Mouse (Mus musculus): ENCODE data around the gene Riok2. TPM values are rescaled to one million over a fixed set of nuclear protein-coding genes. Genes with fewer than 3 reads are reported as not detected.

Riok2 gene
- polyA plus RNA-seq, 1 experiment from 2014 or later, result 26.1 TPM

- WGBS, result 95% methylated on average over 3 of the region's 3 CpGs
- H3K36me3 ChIP-seq (ENCODE audit: control insufficient read depth, insufficient read depth, low read length), result no peaks in the 10 kb centered on the region
- H3K27me3 ChIP-seq (ENCODE audit: control insufficient read depth, insufficient read depth, low read length), result no peaks in the 10 kb centered on the region
- no peaks in the 10 kb centered on the region for H3K4me1 ChIP-seq (ENCODE audit: control insufficient read depth, insufficient read depth, low read length)
- H3K9ac ChIP-seq (replicated peaks; ENCODE audit: low read depth, low read length), result no peak overlapping the region
- no peak for ATAC-seq (ENCODE audit: low read depth)
- no peak overlapping the region for H3K27ac ChIP-seq (ENCODE audit: low read depth, low read length)
- H3K9me3 ChIP-seq (ENCODE audit: control insufficient read depth, low read length), result no peaks in the 10 kb centered on the region
- no peak overlapping the region for H3K4me3 ChIP-seq (ENCODE audit: low read depth, low read length)
- H3K4me2 ChIP-seq (ENCODE audit: low read depth, low read length), result no peak overlapping the region
Measured at GRCm38 (mm10) chr17:17414206-17414605, 40.1 kb downstream of the Riok2 start.

- H3K4me2 ChIP-seq (ENCODE audit: low read depth, low read length), result no peak overlapping the region
- no peaks in the 10 kb centered on the region for H3K27me3 ChIP-seq (ENCODE audit: control insufficient read depth, insufficient read depth, low read length)
- H3K27ac ChIP-seq (ENCODE audit: low read depth, low read length), result no peak overlapping the region
- no peak overlapping the region for H3K4me3 ChIP-seq (ENCODE audit: low read depth, low read length)
- H3K9ac ChIP-seq (replicated peaks; ENCODE audit: low read depth, low read length), result no peak overlapping the region
- no peaks in the 10 kb centered on the region for H3K4me1 ChIP-seq (ENCODE audit: control insufficient read depth, insufficient read depth, low read length)
- H3K9me3 ChIP-seq (ENCODE audit: control insufficient read depth, low read length), result no peaks in the 10 kb centered on the region
- ATAC-seq (ENCODE audit: low read depth), result no peak
- 38% methylated on average over 4 of the region's 4 CpGs for WGBS
- no peaks in the 10 kb centered on the region for H3K36me3 ChIP-seq (ENCODE audit: control insufficient read depth, insufficient read depth, low read length)
Measured at GRCm38 (mm10) chr17:17424609-17425307, 50.6 kb downstream of the Riok2 start.

- Histone ChIP-seq H3K4me1 (ENCODE audit: control insufficient read depth, insufficient read depth, low read length) (no peaks in the 10 kb centered on the region), H3K9ac (replicated peaks; ENCODE audit: low read depth, low read length) (no peak overlapping the region), H3K4me2 (ENCODE audit: low read depth, low read length) (no peak overlapping the region), H3K9me3 (ENCODE audit: control insufficient read depth, low read length) (no peaks in the 10 kb centered on the region), H3K36me3 (ENCODE audit: control insufficient read depth, insufficient read depth, low read length) (no peaks in the 10 kb centered on the region), H3K27ac (ENCODE audit: low read depth, low read length) (no peak overlapping the region), H3K27me3 (ENCODE audit: control insufficient read depth, insufficient read depth, low read length) (no peaks in the 10 kb centered on the region), H3K4me3 (ENCODE audit: low read depth, low read length) (no peak overlapping the region)
- ATAC-seq (ENCODE audit: low read depth), result no peak
- WGBS, result 47% methylated on average over 4 of the region's 4 CpGs
Measured at GRCm38 (mm10) chr17:17425308-17425813, 51.3 kb downstream of the Riok2 start.

GRCm38 (mm10) chr17:17425906-17426305 lies 51.8 kb downstream of the Riok2 start:
- no peak overlapping the region for H3K4me2 ChIP-seq (ENCODE audit: low read depth, low read length)
- 62% methylated on average over 3 of the region's 3 CpGs for WGBS
- no peak overlapping the region for H3K4me3 ChIP-seq (ENCODE audit: low read depth, low read length)
- H3K36me3 ChIP-seq (ENCODE audit: control insufficient read depth, insufficient read depth, low read length), result no peaks in the 10 kb centered on the region
- H3K9ac ChIP-seq (replicated peaks; ENCODE audit: low read depth, low read length), result no peak overlapping the region
- H3K27ac ChIP-seq (ENCODE audit: low read depth, low read length), result no peak overlapping the region
- H3K27me3 ChIP-seq (ENCODE audit: control insufficient read depth, insufficient read depth, low read length), result no peaks in the 10 kb centered on the region
- no peak for ATAC-seq (ENCODE audit: low read depth)
- no peaks in the 10 kb centered on the region for H3K4me1 ChIP-seq (ENCODE audit: control insufficient read depth, insufficient read depth, low read length)
- H3K9me3 ChIP-seq (ENCODE audit: control insufficient read depth, low read length), result no peaks in the 10 kb centered on the region

GRCm38 (mm10) chr17:17428888-17429287 lies 54.8 kb downstream of the Riok2 start:
- no peaks in the 10 kb centered on the region for H3K27me3 ChIP-seq (ENCODE audit: control insufficient read depth, insufficient read depth, low read length)
- H3K27ac ChIP-seq (ENCODE audit: low read depth, low read length), result no peak overlapping the region
- H3K9ac ChIP-seq (replicated peaks; ENCODE audit: low read depth, low read length), result no peak overlapping the region
- H3K4me1 ChIP-seq (ENCODE audit: control insufficient read depth, insufficient read depth, low read length), result no peaks in the 10 kb centered on the region
- 87% methylated on average over 2 of the region's 2 CpGs for WGBS
- H3K36me3 ChIP-seq (ENCODE audit: control insufficient read depth, insufficient read depth, low read length), result no peaks in the 10 kb centered on the region
- H3K4me3 ChIP-seq (ENCODE audit: low read depth, low read length), result no peak overlapping the region
- H3K4me2 ChIP-seq (ENCODE audit: low read depth, low read length), result no peak overlapping the region
- H3K9me3 ChIP-seq (ENCODE audit: control insufficient read depth, low read length), result no peaks in the 10 kb centered on the region
- no peak for ATAC-seq (ENCODE audit: low read depth)

- Histone ChIP-seq H3K9ac (replicated peaks; ENCODE audit: low read depth, low read length) (no peak overlapping the region), H3K9me3 (ENCODE audit: control insufficient read depth, low read length) (no peaks in the 10 kb centered on the region), H3K4me2 (ENCODE audit: low read depth, low read length) (no peak overlapping the region), H3K4me3 (ENCODE audit: low read depth, low read length) (no peak overlapping the region), H3K27me3 (ENCODE audit: control insufficient read depth, insufficient read depth, low read length) (no peaks in the 10 kb centered on the region), H3K4me1 (ENCODE audit: control insufficient read depth, insufficient read depth, low read length) (no peaks in the 10 kb centered on the region), H3K36me3 (ENCODE audit: control insufficient read depth, insufficient read depth, low read length) (no peaks in the 10 kb centered on the region), H3K27ac (ENCODE audit: low read depth, low read length) (no peak overlapping the region)
- WGBS, result 77% methylated on average over 4 of the region's 4 CpGs
- ATAC-seq (ENCODE audit: low read depth), result no peak
Measured at GRCm38 (mm10) chr17:17433679-17434078, 59.6 kb downstream of the Riok2 start.

- no peaks in the 10 kb centered on the region for H3K27me3 ChIP-seq (ENCODE audit: control insufficient read depth, insufficient read depth, low read length)
- H3K9ac ChIP-seq (replicated peaks; ENCODE audit: low read depth, low read length), result no peak overlapping the region
- no peaks in the 10 kb centered on the region for H3K4me1 ChIP-seq (ENCODE audit: control insufficient read depth, insufficient read depth, low read length)
- H3K4me3 ChIP-seq (ENCODE audit: low read depth, low read length), result no peak overlapping the region
- no peak overlapping the region for H3K27ac ChIP-seq (ENCODE audit: low read depth, low read length)
- no peaks in the 10 kb centered on the region for H3K9me3 ChIP-seq (ENCODE audit: control insufficient read depth, low read length)
- ATAC-seq (ENCODE audit: low read depth), result no peak
- no peaks in the 10 kb centered on the region for H3K36me3 ChIP-seq (ENCODE audit: control insufficient read depth, insufficient read depth, low read length)
- no peak overlapping the region for H3K4me2 ChIP-seq (ENCODE audit: low read depth, low read length)
Measured at GRCm38 (mm10) chr17:17438576-17439191, 64.6 kb downstream of the Riok2 start.

GRCm38 (mm10) chr17:17441876-17442498 lies 67.9 kb downstream of the Riok2 start:
- Histone ChIP-seq H3K9me3 (ENCODE audit: control insufficient read depth, low read length) (no peaks in the 10 kb centered on the region), H3K36me3 (ENCODE audit: control insufficient read depth, insufficient read depth, low read length) (no peaks in the 10 kb centered on the region), H3K27me3 (ENCODE audit: control insufficient read depth, insufficient read depth, low read length) (no peaks in the 10 kb centered on the region), H3K27ac (ENCODE audit: low read depth, low read length) (no peak overlapping the region), H3K4me2 (ENCODE audit: low read depth, low read length) (no peak overlapping the region), H3K4me1 (ENCODE audit: control insufficient read depth, insufficient read depth, low read length) (no peaks in the 10 kb centered on the region), H3K4me3 (ENCODE audit: low read depth, low read length) (no peak overlapping the region), H3K9ac (replicated peaks; ENCODE audit: low read depth, low read length) (no peak overlapping the region)
- no peak for ATAC-seq (ENCODE audit: low read depth)
- 19% methylated on average over 4 of the region's 4 CpGs for WGBS

GRCm38 (mm10) chr17:17444297-17444886 lies 70.3 kb downstream of the Riok2 start:
- H3K9me3 ChIP-seq (ENCODE audit: control insufficient read depth, low read length), result no peaks in the 10 kb centered on the region
- 0 out of 2 replicates have a peak, but pooled peaks cover 5% of the 10 kb centered on the region for H3K4me1 ChIP-seq (ENCODE audit: control insufficient read depth, insufficient read depth, low read length)
- 92% methylated on average over 3 of the region's 3 CpGs for WGBS

More at GRCm38 (mm10) chr17:17444297-17444886, 70.3 kb downstream of the Riok2 start:
- ATAC-seq (ENCODE audit: low read depth), result no peak
- Histone ChIP-seq H3K9ac (replicated peaks; ENCODE audit: low read depth, low read length) (no peak overlapping the region), H3K4me2 (ENCODE audit: low read depth, low read length) (no peak overlapping the region), H3K4me3 (ENCODE audit: low read depth, low read length) (no peak overlapping the region), H3K36me3 (ENCODE audit: control insufficient read depth, insufficient read depth, low read length) (no peaks in the 10 kb centered on the region), H3K27ac (ENCODE audit: low read depth, low read length) (no peak overlapping the region), H3K27me3 (ENCODE audit: control insufficient read depth, insufficient read depth, low read length) (no peaks in the 10 kb centered on the region)
